Mouse (Mus musculus) kidney, embryonic 14.5 days (tissue): ENCODE results near the gene Cd300ld4. TPM values are rescaled to one million over a fixed set of nuclear protein-coding genes. Genes with fewer than 3 reads are reported as not detected.
"Not testable (repeated sequence)": the region's sequence is repeated elsewhere in the genome, so short reads cannot be mapped to it uniquely, and the experiment has no call there.

Source experiments
- ATAC-seq: fragments of 200-750 bp; cut with Nextera tagmentation; 2 replicates; pipeline ENCODE4 v1.8.0; 2017; ENCODE audit warnings: moderate number of reproducible peaks, mild to moderate bottlenecking, moderate TSS enrichment, moderate library complexity; ENCODE audit not compliant: low FRiP score, low TSS enrichment
- H3K27ac ChIP-seq: fragments of 300-500 bp; sonication (generic); 2 replicates; pipeline ENCODE4 v1.5.1; 2014; ENCODE audit warnings: low read depth, mild to moderate bottlenecking, low read length, moderate library complexity, mixed read lengths
- H3K27me3 ChIP-seq: fragments of 300-500 bp; sonication (generic); 2 replicates; pipeline ENCODE4 v1.6.1; 2014; ENCODE audit warnings: mild to moderate bottlenecking, low read length; ENCODE audit not compliant: control insufficient read depth, insufficient read depth
- H3K36me3 ChIP-seq: fragments of 300-500 bp; sonication (generic); 2 replicates; pipeline ENCODE4 v1.6.1; 2014; ENCODE audit warnings: low read length, mixed read lengths; ENCODE audit not compliant: control insufficient read depth, insufficient read depth
- H3K4me1 ChIP-seq: fragments of 300-500 bp; sonication (generic); 2 replicates; pipeline ENCODE4 v1.6.1; 2014; ENCODE audit warnings: low read length, mixed read lengths; ENCODE audit not compliant: control insufficient read depth, insufficient read depth
- H3K4me2 ChIP-seq: fragments of 300-500 bp; sonication (generic); replicated peaks from 2 replicates; pipeline ENCODE4 v1.6.1; 2014; ENCODE audit warnings: low read depth, mild to moderate bottlenecking, low read length
- H3K4me3 ChIP-seq: fragments of 300-500 bp; sonication (generic); 2 replicates; pipeline ENCODE4 v1.5.1; 2014; ENCODE audit warnings: mild to moderate bottlenecking, low read length
- H3K9ac ChIP-seq: fragments of 300-500 bp; sonication (generic); 2 replicates; pipeline ENCODE4 v1.6.1; 2014; ENCODE audit warnings: low read depth, mild to moderate bottlenecking, low read length, moderate library complexity
- H3K9me3 ChIP-seq: fragments of 300-500 bp; sonication (generic); 2 replicates; pipeline ENCODE4 v1.6.1; 2016; ENCODE audit warnings: low read length; ENCODE audit not compliant: control insufficient read depth
- WGBS: fragments of 180-500 bp; shearing (Covaris S2); extraction: QIAGEN DNeasy Blood & Tissue Kit; methylation state at CpG from one replicate; pipeline ENCODE4 v1.1.7; 2014; 5-methylcytosine and 5-hydroxymethylcytosine counted together
- polyA plus RNA-seq: library from polyadenylated mRNA; unstranded; fragments of >200 nt; fragmentation: Nextera tagmentation; extraction: Ambion mirVana; gene quantifications from 2 replicates; pipeline ENCODE4 v1.2.1, GENCODE M21; 2014

The Cd300ld4 gene
- polyA plus RNA-seq, 1 experiment from 2014 or later: not detected

DNA sequence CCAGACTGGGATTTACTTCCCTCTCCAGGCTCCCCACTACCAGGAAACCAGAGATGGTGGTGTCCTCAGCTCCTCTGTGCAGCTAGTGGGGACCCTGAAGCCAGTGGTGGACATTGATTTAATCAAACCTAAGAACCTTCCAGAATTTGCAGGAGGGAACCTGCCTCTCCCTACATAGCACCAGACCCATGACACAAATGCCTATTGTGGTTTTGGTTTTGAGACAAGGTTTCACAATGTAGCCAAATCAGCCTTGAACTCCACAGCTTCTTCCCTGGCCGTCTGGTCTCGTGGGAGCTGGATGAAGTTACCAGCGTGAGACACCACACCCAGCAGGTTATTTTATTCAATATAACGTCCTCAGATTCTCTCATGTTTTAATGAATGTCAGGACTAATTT lies 31.9 kb upstream of the Cd300ld4 start:
- Histone ChIP-seq H3K9me3 (no peaks in the 10 kb centered on the region), H3K9ac (no peak overlapping the region), H3K4me1 (no peaks in the 10 kb centered on the region), H3K36me3 (no peaks in the 10 kb centered on the region), H3K27ac (no peak overlapping the region), H3K27me3 (no peaks in the 10 kb centered on the region), H3K4me3 (no peak overlapping the region), H3K4me2 (no peak overlapping the region)
- no peak for ATAC-seq
- 67% methylated on average over 4 of the region's 4 CpGs for WGBS

DNA sequence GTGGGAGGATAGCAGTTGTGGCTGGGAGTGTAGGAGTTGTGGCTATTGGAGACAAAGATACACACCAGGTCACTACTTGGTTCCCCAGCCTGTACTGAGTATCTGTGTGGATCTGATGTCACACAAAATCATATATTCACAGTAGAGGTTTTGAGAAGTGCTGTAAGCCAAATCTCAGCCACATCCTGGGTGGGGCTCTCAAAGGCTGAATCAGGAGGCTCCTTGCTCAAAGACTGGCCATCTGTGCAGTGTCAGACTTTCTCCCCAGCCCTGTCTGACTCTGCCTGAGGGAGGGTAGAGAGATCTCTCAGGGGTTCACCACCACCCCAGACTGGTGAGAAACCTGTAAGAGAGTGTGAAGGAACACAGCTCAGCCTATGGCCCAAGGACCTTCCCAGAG lies 27.7 kb upstream of the Cd300ld4 start:
- H3K9me3 ChIP-seq: no peaks in the 10 kb centered on the region
- H3K4me2 ChIP-seq: no peak overlapping the region
- no peak overlapping the region for H3K27ac ChIP-seq
- H3K27me3 ChIP-seq: no peaks in the 10 kb centered on the region
- no peaks in the 10 kb centered on the region for H3K4me1 ChIP-seq
- H3K9ac ChIP-seq: no peak overlapping the region
- no peak for ATAC-seq
- no peak overlapping the region for H3K4me3 ChIP-seq
- no peaks in the 10 kb centered on the region for H3K36me3 ChIP-seq

DNA sequence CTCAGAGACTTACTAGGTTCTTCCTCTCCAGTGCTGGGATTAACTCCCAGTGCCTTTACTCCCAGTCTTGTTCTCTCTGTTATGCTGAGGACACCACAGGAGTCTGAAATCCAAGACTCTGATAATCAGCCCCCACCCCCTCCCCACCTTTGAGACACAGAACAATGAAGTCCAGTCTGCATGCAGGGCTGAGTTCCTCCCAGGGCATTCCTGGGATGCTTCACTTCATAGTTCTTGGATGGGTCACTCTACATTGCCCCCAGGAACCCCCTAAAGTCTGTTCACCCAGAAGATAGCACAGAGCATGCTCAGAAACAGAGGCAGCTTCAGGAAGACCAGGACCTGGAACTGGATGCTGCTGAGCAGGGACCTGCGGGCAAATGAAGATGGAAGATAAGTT lies 26.2 kb upstream of the Cd300ld4 start:
- Histone ChIP-seq H3K4me2 (no peak overlapping the region), H3K4me3 (no peak overlapping the region), H3K27ac (no peak overlapping the region), H3K36me3 (no peaks in the 10 kb centered on the region), H3K9ac (no peak overlapping the region), H3K9me3 (no peaks in the 10 kb centered on the region), H3K27me3 (no peaks in the 10 kb centered on the region), H3K4me1 (no peaks in the 10 kb centered on the region)
- no peak for ATAC-seq
- 100% methylated on average over 1 of the region's 1 CpGs for WGBS

DNA sequence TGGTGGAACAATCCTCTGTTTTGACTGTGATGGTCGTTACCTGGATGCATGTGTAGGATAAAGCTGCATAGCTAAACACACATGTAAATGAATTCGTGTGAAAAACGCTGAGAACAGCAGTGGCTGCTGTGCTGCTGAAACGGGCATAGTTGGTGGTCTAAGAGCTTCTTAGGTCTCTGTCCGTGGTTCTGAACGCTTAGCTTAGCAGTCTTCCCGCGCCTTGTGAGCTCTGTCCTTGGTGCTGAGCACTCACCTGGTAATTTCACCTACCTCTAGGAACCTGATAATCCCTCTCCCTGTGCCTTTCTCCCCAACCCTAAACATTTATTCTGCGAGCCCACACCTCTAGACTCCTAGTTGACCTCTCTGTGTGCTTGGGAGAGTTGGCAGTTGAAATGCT lies 25.4 kb upstream of the Cd300ld4 start:
- Histone ChIP-seq H3K9me3 (no peaks in the 10 kb centered on the region), H3K27me3 (no peaks in the 10 kb centered on the region), H3K27ac (no peak overlapping the region), H3K36me3 (no peaks in the 10 kb centered on the region), H3K4me3 (no peak overlapping the region), H3K9ac (no peak overlapping the region), H3K4me1 (no peaks in the 10 kb centered on the region), H3K4me2 (no peak overlapping the region)
- ATAC-seq: no peak
- WGBS: 1% methylated on average over 9 of the region's 9 CpGs

DNA sequence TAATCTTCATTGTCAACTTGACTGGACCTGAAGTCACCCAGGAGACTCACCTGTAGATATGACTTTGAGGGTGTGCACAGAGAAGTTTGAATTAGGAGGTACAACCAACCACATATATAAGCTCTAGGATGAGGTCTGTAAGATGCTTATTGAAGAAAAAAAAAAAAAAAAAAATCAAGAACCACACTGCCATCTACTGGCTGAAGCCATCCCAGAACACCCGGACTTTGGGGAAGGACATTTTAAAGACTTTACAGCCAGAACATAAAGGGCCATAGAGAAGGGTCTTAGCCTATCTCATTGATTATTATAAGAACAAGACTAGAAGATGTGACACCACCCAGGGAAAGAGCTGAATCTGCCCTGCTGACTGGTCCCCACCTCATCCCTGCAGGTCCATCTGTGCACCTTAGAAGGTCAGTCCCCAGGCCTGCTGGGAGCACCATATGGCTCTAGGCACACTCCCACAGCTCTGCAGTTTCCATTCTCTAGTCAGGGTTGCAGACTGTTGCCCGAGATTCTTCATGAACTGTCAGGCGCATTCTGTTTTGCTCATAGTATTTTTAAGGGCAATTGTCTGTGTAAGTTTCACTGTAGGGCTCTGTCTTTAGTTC lies 22.6 kb upstream of the Cd300ld4 start:
- Histone ChIP-seq H3K36me3 (no peaks in the 10 kb centered on the region), H3K9me3 (no peaks in the 10 kb centered on the region), H3K27me3 (no peaks in the 10 kb centered on the region), H3K27ac (no peak overlapping the region), H3K4me2 (no peak overlapping the region), H3K9ac (no peak overlapping the region), H3K4me1 (no peaks in the 10 kb centered on the region), H3K4me3 (no peak overlapping the region)
- ATAC-seq: no peak
- WGBS: 37% methylated on average over 3 of the region's 3 CpGs

DNA sequence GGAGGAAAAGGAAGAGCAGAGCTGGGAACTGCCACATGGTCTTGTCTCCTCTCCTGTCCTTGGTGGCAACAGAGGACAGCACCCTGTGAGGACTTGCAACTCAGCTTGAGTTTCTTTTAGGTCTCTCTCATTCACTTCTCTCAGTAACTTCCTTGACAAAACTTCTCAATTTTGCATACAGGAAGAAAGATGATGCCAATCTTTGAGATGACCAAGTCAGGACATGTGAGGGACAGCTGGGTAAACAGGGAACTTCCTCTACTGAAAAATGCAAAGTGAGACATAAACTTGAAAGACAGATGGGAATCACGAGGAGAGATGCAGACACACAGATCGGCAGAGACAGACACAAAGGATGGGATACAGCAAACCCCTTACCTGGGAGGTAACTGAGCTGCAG lies 21.4 kb upstream of the Cd300ld4 start, which contains the start of gene Cd300ld3:
Gene Cd300ld3 (minus strand): TSS at position 151 of the 400 bp plus-strand sequence.
- Histone ChIP-seq H3K9ac (no peak within 1 kb of the TSS), H3K4me1 (no peaks in the 10 kb centered on the region), H3K4me2 (no peak within 1 kb of the TSS), H3K27me3 (no peaks in the 10 kb centered on the region), H3K9me3 (no peaks in the 10 kb centered on the region), H3K36me3 (no peaks in the 10 kb centered on the region), H3K4me3 (no peak within 1 kb of the TSS), H3K27ac (no peak within 1 kb of the TSS)
- 78% methylated on average over 2 of the region's 2 CpGs for WGBS
- no peak for ATAC-seq

DNA sequence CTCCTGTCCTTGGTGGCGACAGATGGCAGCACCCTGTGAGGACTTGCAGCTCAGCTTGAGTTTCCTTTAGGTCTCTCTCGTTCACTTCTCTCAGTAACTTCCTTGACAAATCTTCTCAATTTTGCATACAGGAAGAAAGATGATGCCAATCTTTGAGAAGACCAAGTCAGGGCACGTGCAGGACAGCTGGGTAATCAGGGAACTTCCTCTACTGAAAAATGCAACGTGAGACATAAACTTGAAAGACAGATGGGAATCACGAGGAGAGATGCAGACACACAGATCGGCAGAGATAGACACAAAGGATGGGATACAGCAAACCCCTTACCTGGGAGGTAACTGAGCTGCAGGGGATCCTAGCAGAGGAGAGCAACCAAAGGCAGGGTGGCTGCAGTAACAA lies 10.9 kb upstream of the Cd300ld4 start, which contains the start of gene Cd300ld5:
Gene Cd300ld5 (minus strand): TSS at position 101 of the 400 bp plus-strand sequence.
- not testable (repeated sequence) for H3K9me3 ChIP-seq, H3K4me1 ChIP-seq, ATAC-seq, H3K27me3 ChIP-seq, H3K9ac ChIP-seq, H3K27ac ChIP-seq, H3K4me3 ChIP-seq, H3K4me2 ChIP-seq, H3K36me3 ChIP-seq
- no CpG with 5 or more reads among the region's 6 CpGs for WGBS

DNA sequence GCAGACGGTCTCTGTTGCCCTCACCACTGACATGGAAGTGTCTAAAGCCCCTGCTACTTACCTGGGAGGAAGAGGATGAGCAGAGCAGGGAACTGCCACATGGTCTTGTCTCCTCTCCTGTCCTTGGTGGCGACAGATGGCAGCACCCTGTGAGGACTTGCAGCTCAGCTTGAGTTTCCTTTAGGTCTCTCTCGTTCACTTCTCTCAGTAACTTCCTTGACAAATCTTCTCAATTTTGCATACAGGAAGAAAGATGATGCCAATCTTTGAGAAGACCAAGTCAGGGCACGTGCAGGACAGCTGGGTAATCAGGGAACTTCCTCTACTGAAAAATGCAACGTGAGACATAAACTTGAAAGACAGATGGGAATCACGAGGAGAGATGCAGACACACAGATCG lies 10.7 kb downstream of the Cd300ld4 start, which contains the start of gene Cd300ld2:
Gene Cd300ld2 (minus strand): TSS at position 101 of the 400 bp plus-strand sequence.
- not testable (repeated sequence) for H3K4me3 ChIP-seq, ATAC-seq

DNA sequence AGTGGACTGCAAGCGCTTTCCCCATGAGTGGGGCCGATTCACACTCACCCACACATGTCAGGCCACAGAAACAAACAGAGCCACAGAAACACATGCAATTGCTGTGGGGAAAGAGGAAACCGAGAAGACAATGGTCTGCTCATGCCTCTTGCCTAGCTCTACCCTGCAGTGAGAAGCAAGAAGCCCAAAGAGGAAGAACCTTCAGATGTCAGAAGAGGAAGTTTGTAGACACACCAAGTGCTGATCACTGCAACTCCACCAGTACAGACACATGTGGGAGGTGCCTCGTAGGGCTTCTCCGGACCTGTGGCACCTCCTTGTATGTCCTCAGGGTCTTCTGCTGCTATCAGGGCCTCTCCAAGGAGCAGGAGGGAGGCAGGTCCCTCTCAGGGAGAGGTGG lies 22.7 kb downstream of the Cd300ld4 start:
- H3K9me3 ChIP-seq: no peaks in the 10 kb centered on the region
- H3K9ac ChIP-seq: no peak overlapping the region
- 84% methylated on average over 5 of the region's 5 CpGs for WGBS
- H3K27ac ChIP-seq: no peak overlapping the region
- no peaks in the 10 kb centered on the region for H3K4me1 ChIP-seq
- no peak for ATAC-seq
- H3K36me3 ChIP-seq: no peaks in the 10 kb centered on the region
- no peak overlapping the region for H3K4me2 ChIP-seq
- H3K4me3 ChIP-seq: no peak overlapping the region
- no peaks in the 10 kb centered on the region for H3K27me3 ChIP-seq

More for the DNA sequence above, 10.7 kb downstream of the Cd300ld4 start, which contains the start of gene Cd300ld2:
- H3K27me3 ChIP-seq, H3K9ac ChIP-seq, H3K4me1 ChIP-seq, H3K9me3 ChIP-seq, H3K27ac ChIP-seq, H3K36me3 ChIP-seq, H3K4me2 ChIP-seq: not testable (repeated sequence)
- WGBS: no CpG with 5 or more reads among the region's 7 CpGs
